Mouse (Mus musculus): ENCODE measurements around the gene Spata32. TPM values are rescaled to one million over a fixed set of nuclear protein-coding genes. Genes with fewer than 3 reads are reported as not detected.

The Spata32 gene
- polyA plus RNA-seq, 1 experiment from 2014 or later = not detected

DNA sequence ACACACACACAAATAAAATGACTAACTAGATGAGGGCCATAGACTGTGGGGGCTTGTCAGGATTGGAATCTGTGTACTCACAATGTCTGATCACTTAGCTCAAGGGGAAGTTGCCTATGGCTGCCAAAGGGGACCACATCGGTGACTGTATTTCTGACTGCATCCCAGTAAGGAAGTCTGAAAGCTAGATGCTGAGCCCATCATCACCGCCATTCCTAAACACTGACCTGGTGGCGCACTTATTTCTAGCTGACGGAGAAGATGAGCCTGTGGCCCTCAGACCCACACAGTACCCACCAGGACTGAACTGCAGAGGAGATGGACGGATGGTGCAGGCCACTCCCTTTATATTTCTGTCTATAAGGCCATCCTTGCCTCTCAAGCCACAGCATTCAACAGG is 41.8 kb upstream of the Spata32 start:
- Histone ChIP-seq H3K4me2 (no peak overlapping the region), H3K27ac (no peak overlapping the region), H3K9ac (no peak overlapping the region), H3K4me3 (no peak overlapping the region), H3K4me1 (peaks cover 28% of the 10 kb centered on the region), H3K9me3 (replicated peaks) (no peaks in the 10 kb centered on the region), H3K27me3 (no peaks in the 10 kb centered on the region), H3K36me3 (ENCODE audit: poor library complexity, severe bottlenecking) (no peaks in the 10 kb centered on the region)
- no peak for ATAC-seq
- WGBS = 95% methylated on average over 5 of the region's 5 CpGs

DNA sequence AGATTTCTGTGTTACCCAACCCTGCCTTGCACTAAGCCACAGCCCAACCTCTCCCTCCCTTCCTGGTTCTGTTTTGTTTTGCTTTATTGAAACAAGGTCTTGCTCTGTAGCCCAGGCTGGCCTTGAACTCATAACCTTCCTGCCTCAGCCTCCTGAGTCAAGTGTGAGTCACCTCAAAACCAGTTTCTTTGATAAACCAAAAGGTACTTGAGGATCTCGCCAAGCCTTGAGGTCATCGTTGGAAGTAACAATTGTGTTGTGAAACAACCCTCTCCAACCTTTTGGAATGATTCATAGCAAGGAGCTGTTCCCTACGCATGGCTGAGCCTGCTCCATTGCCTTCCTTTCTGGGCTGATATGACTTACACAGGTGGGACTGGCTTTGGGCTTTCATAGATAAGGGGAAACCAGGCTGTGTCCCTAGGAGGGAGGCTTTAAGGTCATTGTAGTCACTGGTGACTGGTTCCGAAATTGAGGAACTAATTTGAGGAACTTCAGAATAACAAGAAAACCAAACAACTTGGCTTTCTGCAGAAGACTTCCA is 39.8 kb upstream of the Spata32 start:
- Histone ChIP-seq H3K9me3 (replicated peaks) (no peaks in the 10 kb centered on the region), H3K4me1 (peaks cover 8% of the 10 kb centered on the region), H3K36me3 (ENCODE audit: poor library complexity, severe bottlenecking) (no peaks in the 10 kb centered on the region), H3K27ac (no peak overlapping the region), H3K4me3 (no peak overlapping the region), H3K27me3 (no peaks in the 10 kb centered on the region), H3K9ac (no peak overlapping the region), H3K4me2 (no peak overlapping the region)
- WGBS = 93% methylated on average over 4 of the region's 4 CpGs
- no peak for ATAC-seq

DNA sequence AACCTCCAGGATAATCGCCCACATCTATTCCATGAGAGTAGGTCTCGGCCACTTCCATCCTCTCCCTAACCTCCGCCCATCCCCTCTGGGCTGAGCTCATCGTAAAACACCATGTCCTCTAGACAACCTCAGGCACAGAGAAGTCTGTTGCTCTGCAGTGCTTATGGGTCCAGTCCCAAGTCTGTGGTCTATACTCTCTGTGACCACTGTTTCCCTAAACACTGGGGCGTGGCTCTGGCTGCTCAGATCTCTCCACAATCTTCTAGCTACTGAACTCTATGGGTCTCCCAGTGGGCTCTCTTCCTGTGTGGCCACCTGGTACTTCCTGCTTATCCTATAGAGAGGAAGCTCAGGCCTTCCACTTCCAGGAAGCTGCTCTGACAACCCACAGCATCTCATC is 35.4 kb upstream of the Spata32 start:
- Histone ChIP-seq H3K9me3 (replicated peaks) (no peaks in the 10 kb centered on the region), H3K9ac (no peak overlapping the region), H3K27me3 (no peaks in the 10 kb centered on the region), H3K4me2 (no peak overlapping the region), H3K4me3 (no peak overlapping the region), H3K36me3 (ENCODE audit: poor library complexity, severe bottlenecking) (no peaks in the 10 kb centered on the region), H3K27ac (no peak overlapping the region), H3K4me1 (0 out of 2 replicates have a peak, but pooled peaks cover 4% of the 10 kb centered on the region)
- no peak for ATAC-seq
- 88% methylated on average over 5 of the region's 5 CpGs for WGBS

DNA sequence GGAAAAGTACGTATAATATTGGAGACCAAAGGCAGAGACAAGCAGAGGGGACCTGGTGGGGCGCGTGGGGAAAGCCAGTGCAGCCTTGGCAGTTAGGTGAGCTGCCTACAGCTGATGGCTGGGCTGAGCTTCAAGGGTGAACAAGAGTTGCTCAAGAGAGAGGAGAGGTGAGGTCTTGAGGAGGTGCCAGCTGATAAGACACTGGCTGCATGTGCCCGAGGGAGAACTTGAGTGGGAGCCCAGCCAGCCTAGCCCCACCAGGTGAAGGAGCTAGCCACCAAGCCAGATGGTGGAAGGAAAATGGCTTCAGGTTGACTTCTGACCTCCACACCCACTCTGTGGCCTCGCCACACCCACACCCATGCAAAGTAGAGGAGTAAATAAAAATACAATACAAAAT is 34.1 kb upstream of the Spata32 start:
- Histone ChIP-seq H3K4me3 (no peak overlapping the region), H3K9me3 (replicated peaks) (no peaks in the 10 kb centered on the region), H3K4me2 (no peak overlapping the region), H3K27me3 (no peaks in the 10 kb centered on the region), H3K4me1 (peaks cover 15% of the 10 kb centered on the region), H3K9ac (no peak overlapping the region), H3K27ac (no peak overlapping the region), H3K36me3 (ENCODE audit: poor library complexity, severe bottlenecking) (no peaks in the 10 kb centered on the region)
- ATAC-seq = no peak
- WGBS = 95% methylated on average over 5 of the region's 5 CpGs

DNA sequence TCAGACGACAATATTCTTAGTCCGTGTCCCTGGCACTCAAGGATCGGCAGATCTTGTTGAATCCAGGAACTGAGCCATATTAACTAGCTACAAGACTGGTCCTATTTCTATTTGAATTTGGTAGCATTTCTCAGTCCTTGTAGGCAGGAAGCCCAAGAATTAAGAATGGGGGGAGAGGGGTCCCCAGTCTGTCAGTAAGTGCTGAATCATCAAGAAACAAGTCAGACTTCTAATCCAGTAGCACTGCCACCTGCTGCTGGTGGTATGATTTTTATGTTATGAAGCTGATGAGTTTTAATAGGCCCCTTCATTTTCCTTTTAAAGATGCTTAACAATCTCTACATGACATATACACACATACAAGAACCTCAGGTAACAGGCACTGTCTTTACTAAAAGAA is 32.1 kb upstream of the Spata32 start:
- ATAC-seq = no peak
- WGBS = 91% methylated on average over 3 of the region's 3 CpGs
- H3K4me1 ChIP-seq = peaks cover 24% of the 10 kb centered on the region

DNA sequence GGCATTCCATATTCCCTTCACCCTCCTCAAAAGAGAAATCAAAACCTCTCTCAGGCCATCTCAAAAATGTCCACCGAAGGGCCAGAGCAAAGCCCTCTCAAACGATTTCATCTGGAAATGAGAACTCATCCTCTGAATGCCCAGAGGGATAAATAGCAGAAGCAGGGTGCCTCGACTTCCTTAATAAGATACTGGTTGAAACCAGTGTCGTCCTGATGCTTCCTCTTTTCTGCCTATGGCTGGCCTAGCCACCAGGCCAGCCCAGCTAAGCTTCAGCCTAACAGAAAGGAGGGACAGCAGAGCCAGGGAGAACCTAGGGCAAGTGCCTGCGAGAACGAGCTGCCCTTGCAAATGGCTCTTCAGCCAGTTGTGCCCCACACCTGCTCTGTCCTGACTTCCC is 31.3 kb upstream of the Spata32 start:
- Histone ChIP-seq H3K27me3 (no peaks in the 10 kb centered on the region), H3K4me3 (no peak overlapping the region), H3K27ac (no peak overlapping the region), H3K9ac (no peak overlapping the region; the same call in 1 of the 2 replicates), H3K36me3 (ENCODE audit: poor library complexity, severe bottlenecking) (no peaks in the 10 kb centered on the region), H3K4me1 (peaks cover 31% of the 10 kb centered on the region), H3K9me3 (replicated peaks) (no peaks in the 10 kb centered on the region), H3K4me2 (no peak overlapping the region)
- 70% methylated on average over 6 of the region's 6 CpGs for WGBS
- no peak for ATAC-seq

More for the DNA sequence above, 32.1 kb upstream of the Spata32 start:
- H3K4me2 ChIP-seq = no peak overlapping the region
- no peaks in the 10 kb centered on the region for H3K9me3 ChIP-seq (replicated peaks)
- no peak overlapping the region for H3K4me3 ChIP-seq
- no peak overlapping the region for H3K27ac ChIP-seq
- H3K9ac ChIP-seq = no peak overlapping the region
- no peaks in the 10 kb centered on the region for H3K27me3 ChIP-seq
- H3K36me3 ChIP-seq (ENCODE audit: poor library complexity, severe bottlenecking) = no peaks in the 10 kb centered on the region

DNA sequence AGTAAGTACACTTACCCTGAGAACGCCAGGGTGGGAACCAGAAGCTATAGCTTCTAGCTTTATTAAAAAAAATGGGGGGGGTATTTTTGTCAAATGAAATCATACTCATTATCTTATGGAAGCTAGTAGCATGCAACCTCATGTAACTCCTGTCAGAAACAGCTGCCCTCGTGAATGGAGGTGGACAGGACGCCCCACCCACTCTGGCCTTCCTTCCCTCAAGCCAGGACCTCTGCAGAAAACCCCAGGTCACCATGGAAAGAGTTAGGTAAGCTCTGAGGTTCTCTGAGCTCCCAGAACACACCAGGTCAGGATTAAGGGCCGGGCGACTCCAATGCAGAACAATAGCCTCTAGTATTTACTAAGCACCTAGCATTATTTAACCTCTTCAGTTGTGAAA is 30.6 kb upstream of the Spata32 start:
- 58% methylated on average over 5 of the region's 5 CpGs for WGBS
- ATAC-seq = no peak
- Histone ChIP-seq H3K4me3 (no peak overlapping the region), H3K27me3 (no peaks in the 10 kb centered on the region), H3K36me3 (ENCODE audit: poor library complexity, severe bottlenecking) (no peaks in the 10 kb centered on the region), H3K27ac (no peak overlapping the region), H3K9ac (no peak overlapping the region), H3K4me2 (no peak overlapping the region), H3K9me3 (replicated peaks) (no peaks in the 10 kb centered on the region), H3K4me1 (peaks cover 37% of the 10 kb centered on the region)

DNA sequence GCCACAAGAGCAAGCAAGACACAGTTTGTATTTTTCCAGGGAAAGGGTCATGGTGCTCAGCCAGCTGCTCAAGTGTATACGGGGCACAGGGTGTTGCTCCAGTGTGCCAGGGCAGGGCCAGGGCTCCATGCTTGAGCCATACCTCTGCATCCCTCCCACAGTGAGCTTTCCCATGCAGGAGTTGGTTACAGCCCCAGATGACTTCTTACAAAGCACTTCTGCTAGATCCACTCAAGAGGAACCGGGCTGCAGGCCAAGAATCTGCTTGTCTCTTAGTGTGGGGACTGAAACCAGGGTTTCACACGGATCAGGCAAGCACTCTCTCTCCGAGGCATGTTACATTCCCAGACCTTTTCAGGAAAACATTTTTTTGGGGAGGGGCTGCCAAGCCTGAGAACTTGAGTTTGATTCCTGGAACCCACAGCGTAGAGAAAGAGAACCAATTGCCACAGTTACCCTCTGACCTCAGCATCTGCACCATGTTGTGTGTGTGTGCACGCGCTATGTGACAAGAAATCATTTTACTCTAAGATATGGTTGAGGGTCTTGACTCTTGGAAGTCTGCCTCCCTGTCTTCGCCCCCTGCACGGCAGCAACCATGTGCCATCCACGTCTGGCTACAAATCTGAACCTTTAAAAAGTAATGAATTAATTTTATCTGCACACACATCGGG is 29.4 kb upstream of the Spata32 start:
- no peak overlapping the region for H3K9ac ChIP-seq
- 63% methylated on average over 11 of the region's 11 CpGs for WGBS

DNA sequence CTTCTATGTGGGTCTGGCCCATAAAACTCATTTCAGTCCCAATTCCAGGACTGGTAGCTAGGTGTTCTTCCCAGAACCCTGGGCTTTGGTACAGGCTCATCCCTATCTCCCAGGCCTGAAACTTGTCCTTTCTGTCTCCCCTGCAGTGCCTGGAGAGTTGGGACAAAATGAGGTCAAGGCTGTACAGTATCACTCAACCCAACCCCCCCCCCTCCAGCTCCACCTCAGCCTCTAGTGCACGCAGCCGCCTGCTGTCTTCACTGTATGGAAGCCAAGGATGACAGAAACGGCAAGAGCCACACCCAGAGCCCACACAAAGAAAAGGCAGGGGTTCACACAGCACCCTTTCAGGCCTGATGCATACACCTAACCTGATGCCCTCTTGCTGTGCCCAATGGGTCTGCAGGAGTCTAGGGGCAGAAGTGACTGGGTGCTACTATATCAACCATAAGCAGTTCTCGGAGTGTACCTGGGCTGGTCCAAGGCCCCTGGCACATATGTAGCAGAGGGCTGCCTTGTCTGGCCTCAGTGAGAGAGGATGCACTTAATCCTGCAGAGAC is 28.6 kb upstream of the Spata32 start:
- ATAC-seq = no peak

More for the DNA sequence above, 29.4 kb upstream of the Spata32 start:
- Histone ChIP-seq H3K4me1 (peaks cover 38% of the 10 kb centered on the region), H3K9me3 (replicated peaks) (no peaks in the 10 kb centered on the region), H3K4me2 (no peak overlapping the region), H3K27ac (peak overlapping the region; percentile 59), H3K36me3 (ENCODE audit: poor library complexity, severe bottlenecking) (no peaks in the 10 kb centered on the region), H3K4me3 (no peak overlapping the region), H3K27me3 (no peaks in the 10 kb centered on the region)
- ATAC-seq = peak; percentile 70

DNA sequence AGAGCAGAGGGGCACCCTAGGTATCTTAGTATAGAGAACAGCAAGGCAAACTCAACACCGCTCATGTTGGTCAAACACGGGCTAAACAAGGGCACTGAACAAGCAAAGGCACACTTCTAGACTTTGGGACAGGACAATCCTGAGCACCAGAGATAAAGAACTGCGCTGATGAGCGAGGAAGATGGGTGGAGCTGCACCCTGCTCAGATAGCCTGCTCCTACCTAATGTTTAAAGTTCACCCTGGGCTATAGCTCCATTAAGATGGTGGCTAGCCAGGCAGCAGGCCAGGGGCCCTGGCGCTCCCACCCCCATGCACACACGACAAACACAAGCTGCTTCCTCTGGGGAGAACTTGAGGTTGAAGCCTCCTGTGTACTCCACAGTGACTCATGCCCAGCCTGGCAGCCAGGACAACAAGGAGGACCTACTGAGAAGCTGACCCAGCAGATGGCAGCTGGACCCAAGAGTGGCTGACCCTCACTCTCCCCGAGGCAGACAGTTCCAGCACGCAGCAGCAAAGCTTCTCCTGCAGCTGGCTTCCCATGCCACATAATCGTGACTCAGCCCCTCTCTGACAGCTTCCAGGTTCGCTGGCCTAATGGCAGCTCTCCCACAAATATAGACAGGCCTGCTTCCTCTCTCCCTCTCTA is 28.0 kb upstream of the Spata32 start:
- WGBS = 87% methylated on average over 10 of the region's 10 CpGs
- H3K4me3 ChIP-seq = no peak overlapping the region
- ATAC-seq = no peak
- no peaks in the 10 kb centered on the region for H3K9me3 ChIP-seq (replicated peaks)
- no peaks in the 10 kb centered on the region for H3K27me3 ChIP-seq
- no peaks in the 10 kb centered on the region for H3K36me3 ChIP-seq (ENCODE audit: poor library complexity, severe bottlenecking)
- no peak overlapping the region for H3K4me2 ChIP-seq
- H3K9ac ChIP-seq = no peak overlapping the region
- peaks cover 45% of the 10 kb centered on the region for H3K4me1 ChIP-seq
- 0 out of 2 replicates have a peak overlapping the region, but pooled peaks have one; percentile 14 for H3K27ac ChIP-seq

More for the DNA sequence above, 28.6 kb upstream of the Spata32 start:
- no peak overlapping the region for H3K9ac ChIP-seq
- no peaks in the 10 kb centered on the region for H3K9me3 ChIP-seq (replicated peaks)
- H3K27ac ChIP-seq = 0 out of 2 replicates have a peak overlapping the region, but pooled peaks have one; percentile 14
- H3K27me3 ChIP-seq = no peaks in the 10 kb centered on the region
- 73% methylated on average over 4 of the region's 4 CpGs for WGBS
- H3K4me2 ChIP-seq = no peak overlapping the region
- no peak overlapping the region for H3K4me3 ChIP-seq
- H3K36me3 ChIP-seq (ENCODE audit: poor library complexity, severe bottlenecking) = no peaks in the 10 kb centered on the region
- H3K4me1 ChIP-seq = peaks cover 39% of the 10 kb centered on the region

DNA sequence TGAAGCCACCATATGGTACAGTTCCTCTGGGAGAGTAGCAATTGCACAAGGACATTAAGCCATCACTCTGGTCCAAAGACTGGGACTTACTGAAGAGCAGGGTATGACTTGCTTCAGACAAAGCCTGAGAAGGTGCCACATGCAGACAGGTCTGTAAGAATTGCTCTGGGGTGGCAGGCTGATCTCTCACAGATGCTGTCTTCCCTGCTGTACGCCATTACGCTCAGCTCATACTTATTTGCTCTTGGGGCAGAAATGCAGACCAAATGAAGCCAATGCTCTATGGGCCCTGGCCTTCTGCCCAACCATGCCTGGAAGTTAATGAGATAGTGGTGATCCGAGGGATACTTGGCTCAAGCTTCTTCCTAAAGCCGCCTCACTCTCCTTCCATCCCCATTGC is 26.6 kb upstream of the Spata32 start:
- H3K9ac ChIP-seq = no peak overlapping the region
- no peaks in the 10 kb centered on the region for H3K27me3 ChIP-seq
- H3K4me1 ChIP-seq = peaks cover 54% of the 10 kb centered on the region
- WGBS = 79% methylated on average over 4 of the region's 4 CpGs
- 0 out of 2 replicates have a peak, but pooled peaks cover 4% of the 10 kb centered on the region for H3K36me3 ChIP-seq (ENCODE audit: poor library complexity, severe bottlenecking)
- H3K4me2 ChIP-seq = no peak overlapping the region
- no peak overlapping the region for H3K27ac ChIP-seq
- no peak overlapping the region for H3K4me3 ChIP-seq
- no peak for ATAC-seq
- no peaks in the 10 kb centered on the region for H3K9me3 ChIP-seq (replicated peaks)

DNA sequence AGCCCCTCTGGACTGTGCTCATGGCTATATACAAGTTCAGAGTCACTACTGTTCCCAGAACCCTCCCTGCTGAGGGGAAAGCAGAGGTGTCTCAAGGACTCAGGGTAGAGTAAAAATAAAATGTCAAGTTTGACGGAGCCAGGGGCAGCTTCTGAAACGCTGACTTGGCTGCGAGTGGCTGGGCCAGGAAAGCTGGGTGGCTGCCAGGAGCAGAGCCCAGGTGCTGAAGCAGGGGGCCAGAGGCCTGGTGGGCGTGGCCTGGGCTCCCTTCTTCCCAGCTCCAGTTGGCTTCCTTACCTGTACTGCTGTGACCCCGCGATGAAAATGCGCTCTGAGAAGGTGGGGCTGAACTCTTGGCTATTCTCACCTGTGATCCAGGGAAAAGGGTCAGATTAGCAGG is 22.5 kb upstream of the Spata32 start:
- no peak overlapping the region for H3K27ac ChIP-seq
- WGBS = 54% methylated on average over 7 of the region's 7 CpGs

More for the DNA sequence above, 22.5 kb upstream of the Spata32 start:
- Histone ChIP-seq H3K4me1 (peaks cover 30% of the 10 kb centered on the region), H3K9ac (no peak overlapping the region), H3K9me3 (replicated peaks) (no peaks in the 10 kb centered on the region), H3K4me3 (no peak overlapping the region), H3K36me3 (ENCODE audit: poor library complexity, severe bottlenecking) (peaks cover 46% of the 10 kb centered on the region), H3K4me2 (no peak overlapping the region), H3K27me3 (no peaks in the 10 kb centered on the region)
- no peak for ATAC-seq
